Mouse (Mus musculus) midbrain, embryonic 12.5 days (tissue): ENCODE measurements at regions not wholly inside any gene's neighbourhood (a gene's known extent, or its start where the extent isn't known, plus 50 kb on each side); places are given as distances from the start of the nearest gene placed in this dataset.

Experiments
- ATAC-seq: fragments of 200-750 bp; cut with Nextera tagmentation; 2 replicates; pipeline ENCODE4 v1.8.0; 2017; ENCODE audit warnings: low read depth, moderate TSS enrichment, moderate library complexity; ENCODE audit not compliant: low FRiP score
- H3K27ac ChIP-seq: fragments of 300-500 bp; sonication (generic); replicated peaks from 2 replicates; pipeline ENCODE4 v1.5.1; 2016; ENCODE audit warnings: mild to moderate bottlenecking
- H3K27me3 ChIP-seq: fragments of 300-500 bp; sonication (generic); 2 replicates; pipeline ENCODE4 v1.6.1; 2016; ENCODE audit warnings: mild to moderate bottlenecking
- H3K36me3 ChIP-seq: fragments of 300-500 bp; sonication (generic); 2 replicates; pipeline ENCODE4 v1.6.1; 2016
- H3K4me1 ChIP-seq: fragments of 300-500 bp; sonication (generic); 2 replicates; pipeline ENCODE4 v1.6.1; 2016
- H3K4me2 ChIP-seq: fragments of 300-500 bp; sonication (generic); replicated peaks from 2 replicates; pipeline ENCODE4 v1.6.1; 2016; ENCODE audit warnings: mild to moderate bottlenecking, moderate library complexity
- H3K4me3 ChIP-seq: fragments of 300-500 bp; sonication (generic); 2 replicates; pipeline ENCODE4 v1.5.1; 2016; ENCODE audit warnings: mild to moderate bottlenecking
- H3K9ac ChIP-seq: fragments of 300-500 bp; sonication (generic); replicated peaks from 2 replicates; pipeline ENCODE4 v1.6.1; 2016; ENCODE audit warnings: mild to moderate bottlenecking, moderate library complexity
- H3K9me3 ChIP-seq: fragments of 300-500 bp; sonication (generic); 2 replicates; pipeline ENCODE4 v1.6.1; 2016; ENCODE audit warnings: mild to moderate bottlenecking
- WGBS: fragments of 180-500 bp; shearing (Covaris S2); methylation state at CpG from one replicate; pipeline ENCODE4 v1.1.7; 2016; 5-methylcytosine and 5-hydroxymethylcytosine counted together

DNA sequence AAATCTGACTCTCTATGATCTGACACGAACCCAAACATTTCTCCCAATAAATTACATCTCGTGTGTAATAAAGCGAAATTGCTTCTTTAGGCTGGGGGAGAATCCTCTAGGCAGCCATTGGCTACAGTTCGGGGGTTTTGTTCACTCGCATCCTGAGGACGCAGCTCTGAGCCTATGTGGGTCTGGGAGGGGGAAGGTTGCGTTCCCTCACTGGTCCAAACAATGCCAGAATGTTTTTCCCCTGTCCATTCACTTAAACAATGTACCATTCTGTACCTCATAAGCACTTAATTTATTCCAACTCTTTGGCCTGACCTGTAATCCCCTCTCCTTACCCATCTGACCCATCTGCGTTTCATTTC, 308.6 kb downstream of the Spry2 start:
- no peak overlapping the region for H3K4me3 ChIP-seq
- H3K9ac ChIP-seq: no peak overlapping the region
- no peak overlapping the region for H3K4me2 ChIP-seq
- WGBS: 77% methylated on average over 8 of the region's 8 CpGs
- no peaks in the 10 kb centered on the region for H3K9me3 ChIP-seq
- peak overlapping the region; percentile 58; the same call in 1 of the 2 replicates for H3K27ac ChIP-seq
- ATAC-seq: no peak; the same call in 1 of the 2 replicates
- H3K36me3 ChIP-seq: no peaks in the 10 kb centered on the region
- H3K4me1 ChIP-seq: peaks cover 14% of the 10 kb centered on the region
- H3K27me3 ChIP-seq: no peaks in the 10 kb centered on the region

- no peak for ATAC-seq
Measured at GRCm38 (mm10) chr14:105584632-105585031, 312.0 kb downstream of the Spry2 start.

GRCm38 (mm10) chr14:105583497-105583896, 313.1 kb downstream of the Spry2 start:
- H3K4me1 ChIP-seq: peaks cover 8% of the 10 kb centered on the region
- H3K4me2 ChIP-seq: no peak overlapping the region
- no peaks in the 10 kb centered on the region for H3K27me3 ChIP-seq
- no peaks in the 10 kb centered on the region for H3K9me3 ChIP-seq
- H3K36me3 ChIP-seq: no peaks in the 10 kb centered on the region
- H3K9ac ChIP-seq: no peak overlapping the region
- H3K4me3 ChIP-seq: no peak overlapping the region
- no peak overlapping the region for H3K27ac ChIP-seq
- 95% methylated on average over 2 of the region's 2 CpGs for WGBS
- ATAC-seq: no peak

More at GRCm38 (mm10) chr14:105584632-105585031, 312.0 kb downstream of the Spry2 start:
- no peak overlapping the region for H3K4me2 ChIP-seq
- H3K36me3 ChIP-seq: no peaks in the 10 kb centered on the region
- H3K27me3 ChIP-seq: no peaks in the 10 kb centered on the region
- H3K9me3 ChIP-seq: no peaks in the 10 kb centered on the region
- H3K4me3 ChIP-seq: no peak overlapping the region
- H3K27ac ChIP-seq: no peak overlapping the region
- H3K4me1 ChIP-seq: peaks cover 14% of the 10 kb centered on the region
- no peak overlapping the region for H3K9ac ChIP-seq
- 73% methylated on average over 3 of the region's 3 CpGs for WGBS

- 54% methylated on average over 4 of the region's 4 CpGs for WGBS
- H3K4me2 ChIP-seq: no peak overlapping the region
- no peaks in the 10 kb centered on the region for H3K9me3 ChIP-seq
- H3K4me1 ChIP-seq: peaks cover 8% of the 10 kb centered on the region; the same call in 1 of the 2 replicates
- no peaks in the 10 kb centered on the region for H3K27me3 ChIP-seq
- no peaks in the 10 kb centered on the region for H3K36me3 ChIP-seq
- H3K9ac ChIP-seq: no peak overlapping the region
- no peak overlapping the region for H3K27ac ChIP-seq
- no peak overlapping the region for H3K4me3 ChIP-seq
- no peak for ATAC-seq
Measured at GRCm38 (mm10) chr14:105576266-105576665, 317.9 kb downstream of the Ndfip2 start.

- Histone ChIP-seq H3K4me3 (no peak overlapping the region), H3K27me3 (no peaks in the 10 kb centered on the region), H3K36me3 (no peaks in the 10 kb centered on the region), H3K4me1 (peaks cover 8% of the 10 kb centered on the region; the same call in 1 of the 2 replicates), H3K4me2 (no peak overlapping the region; the same call in 1 of the 2 replicates), H3K9me3 (no peaks in the 10 kb centered on the region), H3K9ac (no peak overlapping the region), H3K27ac (no peak overlapping the region)
- ATAC-seq: peak; percentile 58
- WGBS: 44% methylated on average over 18 of the region's 18 CpGs
Measured at GRCm38 (mm10) chr14:105572036-105572891, 313.9 kb downstream of the Ndfip2 start.

DNA sequence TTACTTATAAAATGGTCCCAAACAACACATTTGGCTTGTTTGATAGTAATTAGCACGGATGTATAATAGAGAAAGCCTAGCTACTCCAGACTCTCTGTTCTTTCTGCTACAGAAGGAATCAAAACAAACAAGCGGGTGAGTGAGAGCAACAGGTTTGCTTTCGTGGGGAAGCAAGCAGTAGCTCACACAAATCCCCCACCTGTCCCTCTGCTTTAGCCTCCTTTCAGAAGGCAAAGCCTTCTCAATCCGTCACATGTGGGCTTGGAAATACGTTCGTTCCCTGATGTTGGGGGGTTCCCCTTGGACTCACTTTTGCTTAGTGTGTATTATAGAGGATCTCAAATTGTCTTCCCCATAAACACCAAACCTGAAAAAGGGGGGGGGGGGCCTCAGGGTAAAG, 311.8 kb downstream of the Ndfip2 start:
- no peak overlapping the region for H3K4me3 ChIP-seq
- H3K27ac ChIP-seq: no peak overlapping the region
- H3K4me2 ChIP-seq: no peak overlapping the region
- WGBS: 72% methylated on average over 6 of the region's 6 CpGs
- no peaks in the 10 kb centered on the region for H3K27me3 ChIP-seq
- no peaks in the 10 kb centered on the region for H3K9me3 ChIP-seq
- peaks cover 8% of the 10 kb centered on the region; the same call in 1 of the 2 replicates for H3K4me1 ChIP-seq
- no peak for ATAC-seq
- H3K9ac ChIP-seq: no peak overlapping the region
- no peaks in the 10 kb centered on the region for H3K36me3 ChIP-seq

DNA sequence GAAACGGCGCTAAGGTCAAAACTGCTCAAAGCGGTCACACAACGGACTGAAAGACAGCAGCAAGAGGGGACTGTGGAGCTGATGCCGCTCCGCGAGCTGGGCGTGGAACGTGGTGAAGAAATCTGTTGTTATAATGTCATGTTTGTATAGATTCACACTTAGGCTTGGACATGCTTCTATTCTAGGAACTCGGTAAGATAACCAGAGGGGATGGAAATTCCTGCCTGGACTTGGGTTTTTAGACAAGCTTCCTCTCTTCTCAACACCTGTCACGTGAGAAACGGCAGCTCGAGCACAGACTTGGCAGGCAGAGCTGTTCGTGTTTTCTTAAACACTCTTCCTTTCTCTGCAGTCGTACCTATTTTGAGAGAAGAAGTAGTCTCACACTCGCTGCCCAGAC, 307.5 kb downstream of the Ndfip2 start:
- Histone ChIP-seq H3K4me3 (no peak overlapping the region), H3K4me2 (no peak overlapping the region), H3K27me3 (no peaks in the 10 kb centered on the region), H3K36me3 (no peaks in the 10 kb centered on the region), H3K9me3 (no peaks in the 10 kb centered on the region), H3K27ac (no peak overlapping the region), H3K9ac (no peak overlapping the region), H3K4me1 (no peaks in the 10 kb centered on the region)
- 89% methylated on average over 16 of the region's 16 CpGs for WGBS
- no peak for ATAC-seq

- no peaks in the 10 kb centered on the region for H3K4me1 ChIP-seq
- WGBS: 89% methylated on average over 2 of the region's 2 CpGs
- H3K27me3 ChIP-seq: no peaks in the 10 kb centered on the region
- H3K4me3 ChIP-seq: no peak overlapping the region
- H3K4me2 ChIP-seq: no peak overlapping the region
- no peak overlapping the region for H3K27ac ChIP-seq
- no peaks in the 10 kb centered on the region for H3K36me3 ChIP-seq
- no peak overlapping the region for H3K9ac ChIP-seq
- ATAC-seq: no peak
- H3K9me3 ChIP-seq: no peaks in the 10 kb centered on the region
Measured at GRCm38 (mm10) chr14:105562843-105563242, 304.5 kb downstream of the Ndfip2 start.

DNA sequence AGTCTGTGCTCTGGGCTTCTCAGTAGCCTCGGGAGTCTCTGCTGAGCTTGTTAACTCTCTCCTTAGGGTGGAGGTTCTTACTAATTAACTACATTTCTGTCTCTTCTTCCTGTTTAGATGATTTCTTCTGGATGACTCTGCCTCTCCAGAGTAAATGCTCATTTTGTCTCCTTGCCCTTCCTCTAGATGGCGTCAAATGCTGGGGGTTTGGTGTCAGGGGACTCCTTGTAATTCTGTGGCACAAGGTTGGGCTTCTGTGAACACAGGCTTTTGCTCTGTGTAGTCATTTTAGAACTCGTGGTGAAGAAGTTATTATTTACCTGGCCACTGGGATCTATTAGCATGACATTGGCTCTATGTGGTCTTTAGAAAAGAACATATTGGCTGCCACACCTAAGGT, 298.4 kb downstream of the Ndfip2 start:
- Histone ChIP-seq H3K4me2 (no peak overlapping the region), H3K4me3 (no peak overlapping the region), H3K9ac (no peak overlapping the region), H3K27me3 (no peaks in the 10 kb centered on the region), H3K27ac (no peak overlapping the region), H3K4me1 (no peaks in the 10 kb centered on the region), H3K9me3 (no peaks in the 10 kb centered on the region), H3K36me3 (no peaks in the 10 kb centered on the region)
- ATAC-seq: no peak
- 78% methylated on average over 3 of the region's 3 CpGs for whole genome bisulfite sequencing

DNA sequence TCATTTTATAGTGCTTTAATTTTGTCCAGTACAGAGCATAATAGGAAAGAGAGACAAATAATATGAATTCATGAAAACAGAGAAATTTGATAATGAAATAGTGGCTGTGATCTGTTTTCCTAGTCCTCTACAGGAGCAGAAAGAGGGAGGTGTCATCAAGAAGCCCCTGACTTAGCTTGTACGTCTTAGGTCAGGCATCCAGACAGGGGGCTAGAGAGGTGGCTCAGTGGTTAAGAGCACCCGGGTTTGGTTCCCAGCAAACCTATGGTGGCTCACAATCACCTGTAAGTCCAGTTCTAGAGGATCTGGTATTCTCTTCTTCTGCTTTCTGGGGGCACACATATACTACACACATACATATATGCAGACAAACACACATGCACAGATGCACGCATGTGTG, 285.7 kb downstream of the Ndfip2 start:
- Histone ChIP-seq H3K9ac (no peak overlapping the region), H3K36me3 (no peaks in the 10 kb centered on the region), H3K27ac (no peak overlapping the region), H3K4me3 (no peak overlapping the region), H3K4me2 (no peak overlapping the region), H3K4me1 (peaks cover 7% of the 10 kb centered on the region; the same call in 1 of the 2 replicates), H3K27me3 (peaks cover 18% of the 10 kb centered on the region), H3K9me3 (no peaks in the 10 kb centered on the region)
- 75% methylated on average over 3 of the region's 3 CpGs for WGBS
- ATAC-seq: no peak

GRCm38 (mm10) chr14:105542486-105543145, 284.2 kb downstream of the Ndfip2 start:
- Histone ChIP-seq H3K36me3 (no peaks in the 10 kb centered on the region), H3K27ac (peak overlapping the region; percentile 52), H3K4me1 (peaks cover 7% of the 10 kb centered on the region; the same call in 1 of the 2 replicates), H3K9me3 (no peaks in the 10 kb centered on the region), H3K9ac (0 out of 2 replicates have a peak overlapping the region, but pooled peaks have one; percentile 8), H3K4me3 (peak overlapping the region; percentile 21), H3K27me3 (peaks cover 18% of the 10 kb centered on the region), H3K4me2 (peak overlapping the region; percentile 51)
- 4% methylated on average over 15 of the region's 15 CpGs for WGBS
- peak; percentile 82 for ATAC-seq

DNA sequence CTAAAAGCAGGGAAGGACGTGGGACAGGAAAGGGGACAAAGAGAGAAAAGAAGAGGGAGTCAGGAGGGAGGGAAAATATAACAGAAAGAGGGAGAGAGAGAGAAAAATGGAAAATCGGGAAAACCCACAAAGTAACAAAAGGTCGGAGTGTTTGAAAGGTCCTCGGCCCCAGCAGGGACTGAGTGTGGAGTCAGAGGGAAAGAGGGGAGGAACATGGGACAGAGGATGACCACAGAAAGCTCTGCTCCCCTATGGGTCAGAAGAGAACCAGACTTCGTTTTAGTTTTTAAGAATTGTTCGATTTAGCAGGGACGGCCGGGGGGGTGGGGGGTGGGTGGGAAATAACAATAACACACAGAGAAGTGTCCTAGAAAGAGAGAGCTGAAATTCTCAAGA, 283.7 kb downstream of the Ndfip2 start:
- H3K9me3 ChIP-seq: no peaks in the 10 kb centered on the region
- ATAC-seq: peak; percentile 8; the same call in 1 of the 2 replicates

More for the DNA sequence above, 283.7 kb downstream of the Ndfip2 start:
- Histone ChIP-seq H3K36me3 (no peaks in the 10 kb centered on the region), H3K27me3 (peaks cover 18% of the 10 kb centered on the region), H3K27ac (peak overlapping the region; percentile 52), H3K4me2 (peak overlapping the region; percentile 51), H3K4me3 (no peak overlapping the region), H3K9ac (no peak overlapping the region), H3K4me1 (peaks cover 7% of the 10 kb centered on the region; the same call in 1 of the 2 replicates)
- 26% methylated on average over 8 of the region's 8 CpGs for WGBS
